Comparison of ENCODE assay signal across 16 mouse cellular contexts in genomic region chr5:3520493-3521359, GRCm38 (mm10).
"Had no signal": no experiment of that assay in that cellular context is flagged by ENCODE, and none has a peak within 500 bp of the region (broad histone marks: within the 10 kb centered on the region; RNA-seq: fewer than 3 reads in every experiment).

No protein-coding gene starts in this region.

- H3K4me1 ChIP-seq: limb, embryonic 12.5 days; midbrain, embryonic 10.5 days had no signal

- H3K9me3 ChIP-seq: limb, embryonic 12.5 days; limb, embryonic 15.5 days; megakaryocyte, embryonic 14.5 days; midbrain, embryonic 10.5 days had no signal

- DNase-seq: kidney, postnatal 14 days; kidney, postnatal 4 days; left cerebral cortex, postnatal 4 days; liver, postnatal 0 days; lung, embryonic 14.5 days; midbrain, embryonic 14.5 days; thymus, adult 18-20 months; thymus, postnatal 4 days had no signal

- H3K4me2 ChIP-seq: limb, embryonic 12.5 days; limb, embryonic 15.5 days; liver, embryonic 11.5 days; lung, embryonic 14.5 days had no signal

- H3K27ac ChIP-seq: limb, embryonic 12.5 days; limb, embryonic 15.5 days; liver, embryonic 14.5 days; macrophage; midbrain, embryonic 10.5 days had no signal

- ATAC-seq: liver, postnatal 0 days; lung, postnatal 0 days had no signal

- H3K9ac ChIP-seq: limb, embryonic 12.5 days; limb, embryonic 15.5 days; liver, embryonic 14.5 days; liver, postnatal 0 days; lung, embryonic 14.5 days had no signal

- H3K4me3 ChIP-seq: limb, embryonic 12.5 days; limb, embryonic 15.5 days; megakaryocyte, embryonic 14.5 days; midbrain, embryonic 10.5 days had no signal

- H3K27me3 ChIP-seq: limb, embryonic 12.5 days; limb, embryonic 15.5 days; megakaryocyte, embryonic 14.5 days had no signal
